Mouse (Mus musculus) heart, embryonic 10.5 days (tissue): ENCODE data around the gene Rap1a. TPM values are rescaled to one million over a fixed set of nuclear protein-coding genes. Genes with fewer than 3 reads are reported as not detected.

ENCODE experiments used
- DNase-seq: peaks from one replicate; pipeline ENCODE4 v3.0.0-alpha.2; 2017; ENCODE audit warnings: low spot score
- H3K27ac ChIP-seq: fragments of 300-500 bp; sonication (generic); 2 replicates; pipeline ENCODE4 v1.5.1; 2016; ENCODE audit warnings: mild to moderate bottlenecking
- H3K27me3 ChIP-seq: fragments of 300-500 bp; sonication (generic); 2 replicates; pipeline ENCODE4 v1.6.1; 2016; ENCODE audit warnings: mild to moderate bottlenecking; ENCODE audit not compliant: poor library complexity, insufficient read depth, severe bottlenecking
- H3K36me3 ChIP-seq: fragments of 300-500 bp; sonication (generic); 2 replicates; pipeline ENCODE4 v1.6.1; 2016; ENCODE audit warnings: mild to moderate bottlenecking, moderate library complexity
- H3K4me1 ChIP-seq: fragments of 300-500 bp; sonication (generic); 2 replicates; pipeline ENCODE4 v1.6.1; 2016; ENCODE audit warnings: mild to moderate bottlenecking
- H3K4me3 ChIP-seq: fragments of 300-500 bp; sonication (generic); 2 replicates; pipeline ENCODE4 v1.5.1; 2016; ENCODE audit warnings: mild to moderate bottlenecking, moderate library complexity
- H3K9me3 ChIP-seq: fragments of 300-500 bp; sonication (generic); 2 replicates; pipeline ENCODE4 v1.6.1; 2016; ENCODE audit warnings: mild to moderate bottlenecking, moderate library complexity
- whole genome bisulfite sequencing: fragments of 180-500 bp; shearing (Covaris S2); methylation state at CpG from one replicate; pipeline ENCODE4 v1.1.7; 2016; 5-methylcytosine and 5-hydroxymethylcytosine counted together
- polyA plus RNA-seq: library from polyadenylated mRNA; unstranded; fragments of >200 nt; fragmentation: Nextera tagmentation; extraction: Ambion mirVana; gene quantifications from 2 replicates; pipeline ENCODE4 v1.2.1, GENCODE M21; 2016

The Rap1a gene
- polyA plus RNA-seq: 73.9 and 95.3 TPM in 2 replicates

- H3K4me3 ChIP-seq: peak within 1 kb of the TSS; percentile 94
- H3K27ac ChIP-seq: peak within 1 kb of the TSS; percentile 96
- no peaks in the 10 kb centered on the region for H3K36me3 ChIP-seq
- peaks cover 41% of the 10 kb centered on the region for H3K4me1 ChIP-seq
- 13% methylated on average over 49 of the region's 50 CpGs for WGBS
- H3K27me3 ChIP-seq: peaks cover 28% of the 10 kb centered on the region; the same call in 1 of the 2 replicates
- H3K9me3 ChIP-seq: no peaks in the 10 kb centered on the region
- peak; percentile 89 for DNase-seq
Measured at GRCm38 (mm10) chr3:105801191-105802166, at the start of gene Rap1a. Rap1a (minus strand) TSS chr3:105801336.

DNA sequence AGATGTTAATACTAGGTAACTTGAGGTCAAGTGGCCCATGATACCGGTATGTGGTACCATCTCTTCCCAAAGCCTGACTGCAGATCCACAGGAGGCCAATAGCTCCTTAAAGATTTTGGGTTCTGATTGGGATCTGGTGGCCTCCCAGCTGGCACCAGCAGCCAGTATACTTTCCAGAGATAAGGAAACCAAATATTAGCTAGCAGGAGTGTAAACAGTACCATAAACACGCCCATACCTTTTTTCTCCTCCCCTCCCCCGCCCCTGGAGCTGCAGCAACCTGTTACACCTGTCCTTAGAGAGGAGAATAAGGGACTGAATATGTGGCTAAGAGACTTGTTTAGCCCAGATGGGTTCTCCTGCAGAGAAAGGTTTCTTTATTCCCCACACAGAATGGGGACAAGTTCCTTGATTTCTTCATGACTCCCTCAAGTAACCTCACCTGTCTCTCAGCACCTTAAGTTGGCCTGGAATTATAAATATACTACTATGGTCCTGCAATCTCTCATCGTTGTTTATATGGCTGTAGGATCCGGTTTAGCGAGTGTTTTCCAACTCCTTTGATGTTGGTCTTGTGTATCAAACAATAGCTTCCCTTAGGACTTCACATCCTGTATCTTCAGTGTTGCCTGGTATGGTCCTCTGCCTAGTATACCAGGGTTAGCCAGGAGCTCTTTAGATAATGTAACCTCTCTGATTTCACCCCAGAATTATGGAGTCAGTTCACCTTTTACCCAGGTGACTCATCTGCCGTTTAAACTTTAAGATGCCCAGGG is 45.3 kb upstream of the Rap1a start:
- DNase-seq: peak; percentile 2
- 61% methylated on average over 7 of the region's 7 CpGs for WGBS
- H3K9me3 ChIP-seq: no peaks in the 10 kb centered on the region

DNA sequence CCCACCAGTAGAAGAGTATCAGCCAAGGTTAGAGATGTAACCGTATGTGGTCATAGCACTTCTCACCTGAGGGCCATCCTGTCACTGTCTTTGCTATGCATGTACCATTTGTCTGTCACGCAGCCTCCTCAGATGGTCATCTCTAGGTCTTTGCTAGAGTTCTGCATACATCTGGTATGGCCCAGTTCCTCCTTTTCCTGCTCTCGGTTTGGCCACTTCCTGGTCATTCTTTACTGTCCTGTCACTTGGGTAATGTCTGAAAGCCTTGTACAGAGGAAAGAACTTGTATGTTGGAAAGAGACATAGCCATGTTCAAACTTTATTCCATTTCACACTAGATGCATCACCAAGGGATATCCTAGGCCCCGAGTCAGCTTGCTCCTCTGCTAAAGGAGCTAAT is 38.7 kb upstream of the Rap1a start:
- Histone ChIP-seq H3K27ac (no peak overlapping the region), H3K27me3 (peaks cover 5% of the 10 kb centered on the region), H3K4me1 (no peaks in the 10 kb centered on the region), H3K4me3 (no peak overlapping the region), H3K36me3 (no peaks in the 10 kb centered on the region), H3K9me3 (no peaks in the 10 kb centered on the region)
- DNase-seq: no peak
- 86% methylated on average over 4 of the region's 4 CpGs for WGBS

More for the DNA sequence above, 45.3 kb upstream of the Rap1a start:
- H3K27me3 ChIP-seq: peaks cover 5% of the 10 kb centered on the region
- H3K4me1 ChIP-seq: 0 out of 2 replicates have a peak, but pooled peaks cover 2% of the 10 kb centered on the region
- H3K4me3 ChIP-seq: no peak overlapping the region
- H3K27ac ChIP-seq: no peak overlapping the region
- H3K36me3 ChIP-seq: no peaks in the 10 kb centered on the region

DNA sequence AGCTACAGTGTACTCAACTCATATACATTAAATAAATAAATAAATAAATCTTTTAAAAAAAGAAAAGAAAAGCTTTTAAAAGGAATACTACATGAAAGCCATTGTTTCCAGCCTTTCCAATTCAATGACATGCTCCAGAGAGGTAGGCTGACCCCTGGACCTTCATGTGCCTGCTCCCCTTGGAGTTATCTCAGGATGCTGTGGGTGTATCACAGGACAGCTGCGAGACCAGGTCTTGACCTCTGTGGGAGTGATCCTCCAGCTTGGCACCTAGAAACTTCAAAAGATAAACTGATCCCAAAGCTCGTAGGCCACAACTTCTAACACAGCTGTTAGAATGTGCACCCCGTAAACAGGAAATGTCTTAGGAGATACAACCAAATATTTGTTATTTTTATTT is 37.5 kb upstream of the Rap1a start:
- Histone ChIP-seq H3K27ac (no peak overlapping the region), H3K4me3 (no peak overlapping the region), H3K9me3 (no peaks in the 10 kb centered on the region), H3K36me3 (no peaks in the 10 kb centered on the region), H3K27me3 (peaks cover 5% of the 10 kb centered on the region), H3K4me1 (no peaks in the 10 kb centered on the region)
- no peak for DNase-seq
- WGBS: 60% methylated on average over 3 of the region's 3 CpGs

DNA sequence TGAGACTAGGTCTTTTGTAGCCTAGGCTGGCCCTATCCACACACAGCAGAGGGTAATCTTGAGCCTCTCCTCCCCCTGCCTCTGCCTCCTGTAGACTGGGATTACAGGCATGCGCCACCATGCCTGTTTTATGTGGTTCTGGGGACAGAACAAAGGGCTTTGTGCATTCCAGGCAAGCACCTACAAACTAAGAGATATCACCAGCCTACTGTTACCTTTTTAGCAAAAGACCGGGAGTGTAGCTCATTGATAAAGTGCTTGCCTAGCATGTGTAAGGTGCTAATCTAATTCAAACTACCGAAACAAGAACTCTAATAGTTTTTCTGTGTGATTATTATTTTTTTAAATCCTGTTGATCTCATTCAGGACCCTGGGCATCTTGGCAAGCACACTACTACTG is 35.7 kb upstream of the Rap1a start:
- Histone ChIP-seq H3K4me3 (no peak overlapping the region), H3K9me3 (no peaks in the 10 kb centered on the region), H3K36me3 (no peaks in the 10 kb centered on the region), H3K27me3 (no peaks in the 10 kb centered on the region; the same call in 1 of the 2 replicates), H3K4me1 (no peaks in the 10 kb centered on the region), H3K27ac (no peak overlapping the region)
- DNase-seq: no peak
- 72% methylated on average over 3 of the region's 3 CpGs for WGBS

GRCm38 (mm10) chr3:105835875-105836274 is 34.7 kb upstream of the Rap1a start:
- no peak overlapping the region for H3K4me3 ChIP-seq
- H3K27me3 ChIP-seq: peaks cover 7% of the 10 kb centered on the region; the same call in 1 of the 2 replicates
- no peaks in the 10 kb centered on the region for H3K9me3 ChIP-seq
- H3K27ac ChIP-seq: no peak overlapping the region
- 40% methylated on average over 3 of the region's 3 CpGs for WGBS
- no peak for DNase-seq
- no peaks in the 10 kb centered on the region for H3K36me3 ChIP-seq
- no peaks in the 10 kb centered on the region for H3K4me1 ChIP-seq

DNA sequence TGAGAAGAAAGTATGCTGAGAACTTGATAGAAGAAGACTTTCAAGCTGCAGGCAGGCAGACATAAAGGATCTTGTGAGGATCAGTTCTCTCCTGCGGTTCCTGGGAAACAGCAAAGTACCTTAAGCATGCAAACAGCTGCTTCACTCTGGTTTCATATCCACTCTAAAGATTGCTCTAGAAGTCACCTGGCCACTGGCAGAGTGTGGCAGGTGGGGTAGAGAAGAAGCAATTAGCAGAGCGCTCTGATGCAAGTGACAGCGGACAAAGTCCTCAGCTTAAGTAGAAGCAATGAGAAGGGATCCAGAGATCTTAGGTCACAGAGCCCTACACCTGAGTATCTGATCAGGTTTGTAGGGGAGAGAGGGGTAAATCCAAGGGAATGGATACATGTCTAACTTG is 30.4 kb upstream of the Rap1a start:
- Histone ChIP-seq H3K27me3 (peaks cover 7% of the 10 kb centered on the region; the same call in 1 of the 2 replicates), H3K9me3 (no peaks in the 10 kb centered on the region), H3K4me3 (no peak overlapping the region), H3K36me3 (no peaks in the 10 kb centered on the region), H3K4me1 (no peaks in the 10 kb centered on the region), H3K27ac (no peak overlapping the region)
- no peak for DNase-seq
- 90% methylated on average over 3 of the region's 3 CpGs for WGBS

DNA sequence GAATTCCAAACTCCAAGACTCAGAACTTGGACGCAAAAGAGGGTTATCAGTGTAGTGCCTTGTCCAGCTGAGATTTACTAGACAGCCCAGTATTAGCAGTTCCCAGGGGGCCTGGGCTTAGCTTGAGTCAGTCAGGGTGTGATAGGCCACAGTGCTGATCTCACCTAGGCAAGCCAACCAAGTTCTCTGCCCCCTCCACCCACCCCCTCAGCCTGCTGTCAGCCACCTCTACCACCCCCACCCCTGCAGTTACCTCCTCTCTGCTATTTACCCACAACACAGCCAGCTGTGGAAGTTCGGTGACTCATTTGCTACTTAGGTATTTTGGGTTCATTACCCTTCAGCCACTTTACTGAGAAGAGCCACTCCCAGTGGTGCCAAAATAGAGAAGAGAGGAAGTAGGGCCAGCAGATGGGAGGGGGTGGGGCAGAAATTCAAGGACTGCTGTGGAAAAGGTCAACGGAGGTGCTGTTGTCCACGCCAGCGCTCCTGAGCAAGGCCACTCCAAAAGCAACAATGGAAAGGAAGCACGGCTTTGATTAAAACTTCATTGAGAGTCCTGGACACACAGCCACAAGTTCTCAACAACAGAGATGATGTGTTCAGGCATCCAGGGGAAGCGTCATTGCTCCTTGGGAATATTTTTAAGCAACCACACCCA is 24.5 kb upstream of the Rap1a start:
- WGBS: 34% methylated on average over 7 of the region's 7 CpGs
- peak; percentile 79 for DNase-seq
- Histone ChIP-seq H3K4me1 (peaks cover 23% of the 10 kb centered on the region), H3K27me3 (peaks cover 27% of the 10 kb centered on the region), H3K4me3 (no peak overlapping the region), H3K27ac (peak overlapping the region; percentile 52; the same call in 1 of the 2 replicates), H3K36me3 (no peaks in the 10 kb centered on the region), H3K9me3 (no peaks in the 10 kb centered on the region)

GRCm38 (mm10) chr3:105824704-105825103 is 23.6 kb upstream of the Rap1a start:
- Histone ChIP-seq H3K4me1 (peaks cover 23% of the 10 kb centered on the region), H3K27ac (0 out of 2 replicates have a peak overlapping the region, but pooled peaks have one; percentile 29), H3K27me3 (peaks cover 36% of the 10 kb centered on the region), H3K36me3 (no peaks in the 10 kb centered on the region), H3K9me3 (no peaks in the 10 kb centered on the region), H3K4me3 (no peak overlapping the region)
- 31% methylated on average over 2 of the region's 2 CpGs for WGBS
- no peak for DNase-seq

GRCm38 (mm10) chr3:105824103-105824502 is 23.0 kb upstream of the Rap1a start:
- 17% methylated on average over 5 of the region's 5 CpGs for WGBS
- H3K4me3 ChIP-seq: no peak overlapping the region
- H3K27ac ChIP-seq: no peak overlapping the region
- peaks cover 41% of the 10 kb centered on the region for H3K27me3 ChIP-seq
- no peaks in the 10 kb centered on the region for H3K36me3 ChIP-seq
- peaks cover 23% of the 10 kb centered on the region for H3K4me1 ChIP-seq
- DNase-seq: no peak
- no peaks in the 10 kb centered on the region for H3K9me3 ChIP-seq

- Histone ChIP-seq H3K4me1 (peaks cover 24% of the 10 kb centered on the region), H3K36me3 (no peaks in the 10 kb centered on the region), H3K9me3 (no peaks in the 10 kb centered on the region), H3K4me3 (no peak overlapping the region), H3K27ac (no peak overlapping the region), H3K27me3 (peaks cover 46% of the 10 kb centered on the region)
- no peak for DNase-seq
Measured at GRCm38 (mm10) chr3:105823609-105824008, 22.5 kb upstream of the Rap1a start.

GRCm38 (mm10) chr3:105821504-105821903 is 20.4 kb upstream of the Rap1a start:
- Histone ChIP-seq H3K27ac (no peak overlapping the region), H3K36me3 (no peaks in the 10 kb centered on the region), H3K27me3 (peaks cover 64% of the 10 kb centered on the region), H3K4me1 (peaks cover 35% of the 10 kb centered on the region), H3K4me3 (no peak overlapping the region), H3K9me3 (no peaks in the 10 kb centered on the region)
- DNase-seq: no peak
- 86% methylated on average over 3 of the region's 3 CpGs for WGBS
